Mouse (Mus musculus) macrophage (primary cell): Measurements from ENCODE around the gene Gm7145. TPM values are rescaled to one million over a fixed set of nuclear protein-coding genes. Genes with fewer than 3 reads are reported as not detected.
"Not testable (repeated sequence)": the region's sequence is repeated elsewhere in the genome, so short reads cannot be mapped to it uniquely, and the experiment has no call there.

Experiments
- H3K27ac ChIP-seq: fragments of 350-480 bp; formaldehyde crosslinking; 2 replicates; pipeline ENCODE4 v1.9.0; 2021
- H3K36me3 ChIP-seq: fragments of 350-480 bp; formaldehyde crosslinking; 2 replicates; pipeline ENCODE4 v1.9.0; 2021; ENCODE audit errors: inconsistent target
- H3K4me3 ChIP-seq: fragments of 350-480 bp; formaldehyde crosslinking; 2 replicates; pipeline ENCODE4 v1.9.0; 2021; ENCODE audit errors: inconsistent target
- H3K79me2 ChIP-seq: fragments of 350-480 bp; formaldehyde crosslinking; 2 replicates; pipeline ENCODE4 v1.9.0; 2021; ENCODE audit errors: inconsistent target
- WGBS: methylation state at CpG from one replicate; pipeline ENCODE4 v1.1.7; 2026; ENCODE audit warnings: inconsistent platforms; ENCODE audit not compliant: missing documents; 5-methylcytosine and 5-hydroxymethylcytosine counted together
- polyA plus RNA-seq: library from polyadenylated mRNA; stranded (reverse); fragments of 250-400 nt; gene quantifications from 3 replicates; pipeline ENCODE4 v1.2.4, GENCODE M21; 2018; ENCODE audit warnings: inconsistent platforms
- total RNA-seq, 78 experiments: library from RNA; depleted of rRNA; stranded (reverse); fragments of 250-400 nt; gene quantifications; 1 replicate in 9 of 78; 2 replicates in 24 of 78; 3 replicates in 43 of 78; 4 replicates in 2 of 78; pipeline ENCODE4 v1.2.4; 2018; ENCODE audit warnings: inconsistent platforms in 56 of 78

Gm7145 gene
- not detected for total RNA-seq (2018; cell fraction: chromatin; rRNA removed)
- total RNA-seq (2018; cell fraction: cytosol; rRNA removed): not detected
- not detected for total RNA-seq (2018; cell fraction: nucleus; rRNA removed)
- polyA plus RNA-seq: not detected in 3 replicates

GRCm38 (mm10) chr1:117965639-117966038, at the start of gene Gm7145:
TSS of gene Gm7145 (plus strand) at chr1:117965939.
- H3K27ac ChIP-seq: no peak within 1 kb of the TSS
- H3K4me3 ChIP-seq: no peak within 1 kb of the TSS
- no peaks in the 10 kb centered on the region for H3K36me3 ChIP-seq
- WGBS: 72% methylated on average over 4 of the region's 4 CpGs
- H3K79me2 ChIP-seq: no peaks in the 10 kb centered on the region

GRCm38 (mm10) chr1:117927715-117928114, 38.0 kb upstream of the Gm7145 start, which contains the start of gene Gm28168:
TSS of gene Gm28168 (plus strand) at chr1:117928015.
- WGBS: no CpG with 5 or more reads among the region's 1 CpGs
- not testable (repeated sequence) for H3K4me3 ChIP-seq, H3K36me3 ChIP-seq, H3K79me2 ChIP-seq, H3K27ac ChIP-seq

- H3K36me3 ChIP-seq, H3K27ac ChIP-seq, H3K79me2 ChIP-seq, H3K4me3 ChIP-seq: not testable (repeated sequence)
Observed at GRCm38 (mm10) chr1:118003876-118004275, 38.1 kb downstream of the Gm7145 start.

- H3K4me3 ChIP-seq, H3K27ac ChIP-seq, H3K36me3 ChIP-seq, H3K79me2 ChIP-seq: not testable (repeated sequence)
- WGBS: 39% methylated on average over 4 of the region's 8 CpGs
Observed at GRCm38 (mm10) chr1:118012736-118013135, 47.0 kb downstream of the Gm7145 start.

Other genes starting within 250 kb of the Gm7145 start
- gene B020011L13Rik, start 184.8 kb upstream of the Gm7145 start, polyA plus RNA-seq: not detected in 3 replicates
- not detected in 3 replicates for gene Gm28360, start 135.9 kb upstream of the Gm7145 start, polyA plus RNA-seq
- not detected in 3 replicates for gene Gm28168, start 37.9 kb upstream of the Gm7145 start, polyA plus RNA-seq
- gene Gm29106, start 210.6 kb downstream of the Gm7145 start, polyA plus RNA-seq: not detected in 3 replicates